Mouse (Mus musculus) splenic B cell, adult 2 months (primary cell): ENCODE measurements around the gene Il13.

Source experiments
- DNase-seq: peaks from one replicate; pipeline ENCODE4 v3.0.0-alpha.2; 2011; ENCODE audit warnings: low read depth, low spot score
- H3K27me3 ChIP-seq: 2 replicates; pipeline ENCODE4 v1.6.1; 2012; ENCODE audit warnings: mild to moderate bottlenecking, low read length, moderate library complexity, mixed read lengths; ENCODE audit not compliant: control insufficient read depth, poor library complexity, insufficient read depth, severe bottlenecking
- H3K36me3 ChIP-seq: 2 replicates; pipeline ENCODE4 v1.6.1; 2012; ENCODE audit warnings: mild to moderate bottlenecking, low read length, moderate library complexity, mixed read lengths; ENCODE audit not compliant: control insufficient read depth, poor library complexity, insufficient read depth, severe bottlenecking

Gene Il13

DNA sequence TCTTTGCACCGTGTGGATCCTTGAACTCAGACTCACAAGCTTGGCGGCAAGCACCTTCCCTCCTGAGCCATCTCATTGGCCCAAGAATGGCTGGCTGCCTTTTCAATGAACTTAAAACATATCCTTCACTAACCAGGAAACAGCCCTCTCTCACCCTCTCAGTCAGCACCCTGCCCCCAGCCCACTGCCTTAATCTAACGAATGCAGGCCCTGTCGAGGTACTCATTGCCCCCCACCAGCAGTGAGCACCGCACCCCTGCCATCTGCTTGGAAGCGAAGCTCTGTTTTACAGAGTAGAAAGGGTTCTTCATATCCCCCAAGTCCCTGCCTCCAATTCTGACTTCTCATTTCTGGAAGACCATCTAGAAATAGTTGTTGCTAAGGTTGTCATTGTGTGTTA is 15.1 kb downstream of the Il13 start:
- no peaks in the 10 kb centered on the region for H3K36me3 ChIP-seq
- H3K27me3 ChIP-seq = no peaks in the 10 kb centered on the region
- DNase-seq = no peak

DNA sequence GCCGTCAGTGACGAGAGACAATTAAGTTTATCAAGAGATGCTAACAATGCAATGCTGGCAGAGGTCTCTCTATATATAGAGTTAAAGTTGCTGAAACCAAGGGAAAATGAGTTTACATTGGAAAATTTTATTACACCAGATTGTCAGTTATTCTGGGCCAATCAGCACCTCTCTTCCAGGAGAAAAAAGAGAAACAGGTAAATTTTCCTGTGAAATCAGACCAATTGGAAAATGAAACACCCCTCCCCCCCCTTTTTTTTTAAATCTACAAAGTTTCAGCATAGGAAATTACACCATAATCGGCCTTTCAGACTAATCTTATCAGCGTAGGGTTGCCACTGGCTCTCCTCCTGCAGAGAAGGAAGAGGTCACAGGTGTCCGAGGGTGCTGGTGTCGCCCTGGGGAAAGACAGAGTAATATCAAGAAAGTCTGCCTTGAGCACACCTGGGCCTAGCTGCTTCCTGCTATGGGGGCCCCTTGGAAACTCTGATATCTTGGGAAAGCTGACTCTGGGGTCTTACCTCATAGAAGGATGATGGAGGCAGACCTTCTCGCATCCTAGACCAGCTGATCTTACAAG is 15.8 kb downstream of the Il13 start, which contains the start of gene Il4:
Gene Il4 (minus strand): TSS at position 51 of the 580 bp plus-strand sequence.
- DNase-seq = no peak
- Histone ChIP-seq H3K27me3 (no peaks in the 10 kb centered on the region), H3K36me3 (no peaks in the 10 kb centered on the region)

DNA sequence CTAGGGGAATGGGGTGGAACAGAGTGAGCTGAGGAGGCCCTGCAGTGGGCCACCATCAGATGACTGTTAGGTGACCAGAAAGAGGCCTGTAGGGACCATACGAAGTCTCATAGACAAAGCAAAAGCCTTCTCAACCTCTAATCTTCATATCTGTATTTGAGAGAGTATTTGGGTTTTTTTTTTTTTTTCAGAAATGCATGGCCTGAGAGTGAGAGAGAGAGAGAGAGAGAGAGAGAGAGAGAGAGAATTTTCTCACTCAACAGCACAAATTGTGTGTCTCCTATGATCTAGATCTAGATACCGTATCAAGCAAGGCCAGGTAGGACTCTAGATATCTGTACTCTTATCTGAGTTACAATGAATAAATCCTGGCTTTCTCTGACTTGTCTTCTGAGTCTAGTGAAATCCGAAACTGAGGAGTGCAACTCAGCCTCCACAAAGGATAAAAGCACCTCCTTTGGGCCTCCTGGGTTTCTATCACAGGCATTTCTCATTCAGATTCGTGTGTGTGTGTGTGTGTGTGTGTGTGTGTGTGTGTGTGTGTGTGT is 16.9 kb downstream of the Il13 start:
- Histone ChIP-seq H3K27me3 (no peaks in the 10 kb centered on the region), H3K36me3 (no peaks in the 10 kb centered on the region)
- no peak for DNase-seq

DNA sequence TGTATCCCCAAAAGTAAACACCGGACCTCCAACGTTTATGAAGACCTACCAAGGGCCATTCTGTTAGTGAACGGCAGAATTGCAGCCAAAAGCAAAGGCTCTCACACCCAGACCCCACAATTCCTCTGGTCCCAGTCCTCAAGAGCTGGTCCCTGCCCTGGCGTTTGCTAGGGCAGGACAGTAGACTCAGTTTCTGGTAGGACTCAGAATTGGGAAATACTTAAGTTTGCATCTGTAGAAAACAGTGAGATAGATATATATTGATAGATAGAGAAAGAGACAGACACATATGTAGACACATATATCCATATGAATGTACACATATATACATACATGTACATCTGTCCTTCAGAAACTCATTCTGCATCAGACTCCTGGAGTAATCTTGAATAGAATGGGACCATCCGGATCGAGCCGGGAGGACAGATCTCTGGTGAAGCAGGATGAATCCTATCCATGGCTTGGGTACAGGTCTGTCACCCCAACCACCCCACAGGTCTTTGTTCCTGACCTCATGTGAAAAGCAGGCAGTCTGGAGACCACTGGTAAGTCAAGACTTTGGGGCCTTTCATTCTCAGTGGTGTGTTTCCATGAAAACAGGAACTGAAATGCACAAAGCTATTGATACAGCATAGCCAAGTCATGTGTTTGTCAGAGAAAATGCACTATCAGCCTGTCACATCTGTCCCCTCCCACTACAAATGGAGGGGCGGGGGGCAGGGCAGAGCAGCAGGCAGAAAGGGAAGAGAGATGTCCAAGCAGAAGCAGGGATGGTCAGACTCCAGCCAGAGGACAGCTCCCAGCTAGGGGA is 17.5 kb downstream of the Il13 start:
- DNase-seq = peak; percentile 33
- H3K36me3 ChIP-seq = no peaks in the 10 kb centered on the region
- H3K27me3 ChIP-seq = no peaks in the 10 kb centered on the region

DNA sequence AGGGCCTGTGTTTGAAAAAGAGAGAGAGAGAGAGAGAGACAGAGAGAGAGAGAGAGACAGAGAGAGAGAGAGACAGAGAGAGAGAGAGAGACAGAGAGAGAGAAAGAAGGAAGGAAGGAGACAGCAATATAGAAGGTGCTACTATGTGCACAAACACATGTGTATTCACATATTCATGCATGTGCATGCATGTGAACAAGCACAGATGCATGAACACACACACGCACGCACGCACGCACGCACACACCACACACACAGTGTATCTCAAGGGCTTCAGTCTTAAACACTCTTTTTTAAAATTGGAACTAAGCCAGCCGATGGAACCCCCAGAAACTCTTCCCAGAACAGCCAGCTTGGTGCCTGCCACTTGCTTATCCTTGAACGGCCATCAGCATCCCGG is 18.9 kb downstream of the Il13 start:
- Histone ChIP-seq H3K27me3 (no peaks in the 10 kb centered on the region), H3K36me3 (no peaks in the 10 kb centered on the region)
- no peak for DNase-seq

DNA sequence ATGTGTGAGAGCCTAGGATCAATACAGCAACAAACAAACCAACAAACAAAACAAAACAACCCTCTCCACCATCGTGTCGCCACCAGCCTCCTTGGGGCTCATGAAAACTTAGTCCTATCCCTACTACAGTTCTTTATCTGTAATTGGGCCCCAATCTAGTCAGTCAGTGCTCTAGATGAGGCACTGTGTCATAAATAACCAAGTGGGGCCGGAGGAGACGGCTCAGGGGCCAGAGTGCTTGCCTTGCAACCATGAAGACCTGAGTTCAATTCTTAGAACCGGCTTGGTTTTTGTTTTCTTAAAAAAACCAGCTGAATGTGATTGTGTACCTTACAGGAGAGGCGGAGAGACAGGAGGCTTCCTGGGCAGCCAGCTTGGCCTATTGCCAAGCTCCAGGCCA is 19.3 kb downstream of the Il13 start:
- no peak for DNase-seq
- H3K36me3 ChIP-seq = no peaks in the 10 kb centered on the region
- H3K27me3 ChIP-seq = no peaks in the 10 kb centered on the region

DNA sequence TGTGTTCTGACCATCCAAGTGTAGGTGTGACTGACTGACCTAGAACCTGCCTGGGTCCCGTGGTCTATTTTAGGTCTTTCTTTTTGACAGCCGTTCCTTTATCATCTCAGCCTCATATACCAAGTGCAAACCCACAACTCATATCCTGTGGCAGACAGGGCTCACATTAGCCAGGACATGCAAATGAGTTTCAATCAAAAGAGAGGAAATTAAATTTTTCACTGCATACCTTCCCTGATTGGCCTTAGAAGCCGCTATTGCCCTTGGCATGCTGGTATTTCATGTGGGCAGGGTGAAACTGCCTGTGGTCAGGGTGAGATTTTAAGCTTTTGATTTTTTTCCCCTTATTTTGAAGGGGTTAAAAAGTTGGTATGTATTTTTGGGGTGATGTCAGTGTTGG is 24.8 kb downstream of the Il13 start:
- Histone ChIP-seq H3K36me3 (no peaks in the 10 kb centered on the region), H3K27me3 (no peaks in the 10 kb centered on the region)
- peak; percentile 25 for DNase-seq

DNA sequence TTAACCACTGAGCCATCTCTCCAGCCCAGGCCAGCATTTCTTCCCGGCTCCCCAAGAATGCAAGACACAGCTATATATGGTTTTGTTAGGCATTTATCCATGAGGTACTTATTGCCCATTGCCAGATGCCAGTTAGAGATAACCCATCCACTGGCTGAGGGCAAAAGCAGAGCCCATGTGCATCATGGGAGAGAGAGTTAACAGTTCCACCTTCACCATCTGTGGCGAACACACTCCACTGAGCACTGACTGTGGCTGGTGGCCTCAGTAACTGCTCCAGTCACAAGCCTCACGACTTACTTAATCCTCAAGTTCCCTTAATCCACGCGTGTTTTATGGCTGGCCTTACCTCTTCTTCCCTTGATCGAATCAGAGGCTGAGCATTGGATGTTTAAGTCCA is 25.3 kb downstream of the Il13 start:
- peak; percentile 41 for DNase-seq
- no peaks in the 10 kb centered on the region for H3K36me3 ChIP-seq
- H3K27me3 ChIP-seq = no peaks in the 10 kb centered on the region

DNA sequence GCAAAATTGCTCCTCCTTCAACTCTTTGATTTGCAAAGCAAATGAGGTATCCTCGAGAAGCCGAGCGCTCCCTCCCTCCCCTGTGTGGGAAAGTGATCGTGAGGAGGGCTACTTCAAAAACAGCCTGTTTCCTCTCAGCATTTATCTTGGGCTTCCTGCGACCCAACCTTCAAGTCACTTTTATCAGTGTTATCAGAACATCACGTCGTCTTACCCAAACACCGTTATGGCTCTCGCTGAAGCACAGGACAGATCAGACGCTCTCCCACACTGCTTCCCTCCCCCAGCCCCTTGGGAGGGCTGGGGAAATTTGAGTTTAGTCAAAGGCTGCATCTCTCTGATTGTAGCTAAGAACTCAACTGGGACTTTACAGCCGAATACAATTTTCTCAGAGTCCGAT is 28.9 kb downstream of the Il13 start:
- H3K36me3 ChIP-seq = no peaks in the 10 kb centered on the region
- DNase-seq = peak; percentile 16
- H3K27me3 ChIP-seq = no peaks in the 10 kb centered on the region

DNA sequence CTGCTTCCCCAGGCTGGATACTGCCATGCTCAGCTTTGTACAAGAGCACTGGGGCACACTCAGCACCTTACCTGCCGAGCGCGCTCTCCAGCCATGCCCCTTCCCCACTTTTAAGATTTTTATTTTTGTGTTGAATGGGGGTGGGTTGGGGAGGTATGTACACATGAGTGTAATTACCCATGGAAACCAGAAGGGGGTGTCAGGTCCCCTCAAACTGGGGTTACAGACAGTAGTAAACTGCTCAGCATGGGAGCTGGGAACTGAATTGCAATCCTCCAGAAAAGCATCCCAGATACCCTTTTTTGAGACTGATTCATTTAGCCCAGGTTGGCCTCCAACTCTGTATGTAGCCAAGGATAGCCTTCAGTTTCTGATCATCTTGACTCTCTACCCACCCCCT is 29.5 kb downstream of the Il13 start:
- Histone ChIP-seq H3K36me3 (no peaks in the 10 kb centered on the region), H3K27me3 (no peaks in the 10 kb centered on the region)
- DNase-seq = no peak

DNA sequence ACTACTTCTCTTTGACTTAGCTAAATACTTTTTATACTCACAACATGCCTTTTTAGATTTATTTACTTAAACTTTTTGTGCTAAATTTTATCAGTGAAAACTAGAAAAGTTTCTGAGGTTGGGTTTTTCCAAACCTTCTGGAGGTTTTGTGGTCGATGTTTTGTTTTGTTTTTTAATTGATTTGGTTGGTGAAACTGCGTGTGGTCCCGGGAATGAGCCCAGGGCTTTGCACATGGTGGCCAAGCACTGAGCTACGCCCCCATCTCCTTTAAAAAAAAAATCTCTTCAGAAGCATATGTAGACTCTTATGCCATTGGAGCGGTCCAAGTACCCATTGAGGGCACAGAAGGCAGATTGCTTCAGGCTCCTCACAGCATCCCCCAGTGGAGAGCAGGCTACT is 43.4 kb downstream of the Il13 start:
- no peak for DNase-seq
- Histone ChIP-seq H3K27me3 (no peaks in the 10 kb centered on the region), H3K36me3 (no peaks in the 10 kb centered on the region)

DNA sequence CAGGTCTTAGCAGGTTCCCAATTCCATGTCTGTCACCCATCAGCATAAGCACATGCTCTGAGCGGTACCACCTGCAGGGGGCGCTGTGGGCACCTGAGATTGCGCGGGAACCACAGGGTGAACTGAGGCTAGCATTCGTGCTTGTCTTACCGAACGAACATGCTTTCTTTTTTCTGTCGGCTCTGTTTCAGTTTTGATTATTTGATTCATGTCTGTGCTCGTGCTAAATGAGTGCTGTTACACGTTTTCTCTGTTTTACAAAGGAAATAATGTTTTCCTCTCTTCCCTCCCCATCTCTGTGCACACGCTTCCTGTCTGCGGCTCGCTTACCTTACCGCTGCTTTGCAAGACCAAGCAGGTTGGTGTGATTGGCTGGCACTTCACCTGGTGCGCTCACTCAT is 44.1 kb downstream of the Il13 start:
- H3K27me3 ChIP-seq = no peaks in the 10 kb centered on the region
- H3K36me3 ChIP-seq = no peaks in the 10 kb centered on the region
- peak; percentile 77 for DNase-seq

DNA sequence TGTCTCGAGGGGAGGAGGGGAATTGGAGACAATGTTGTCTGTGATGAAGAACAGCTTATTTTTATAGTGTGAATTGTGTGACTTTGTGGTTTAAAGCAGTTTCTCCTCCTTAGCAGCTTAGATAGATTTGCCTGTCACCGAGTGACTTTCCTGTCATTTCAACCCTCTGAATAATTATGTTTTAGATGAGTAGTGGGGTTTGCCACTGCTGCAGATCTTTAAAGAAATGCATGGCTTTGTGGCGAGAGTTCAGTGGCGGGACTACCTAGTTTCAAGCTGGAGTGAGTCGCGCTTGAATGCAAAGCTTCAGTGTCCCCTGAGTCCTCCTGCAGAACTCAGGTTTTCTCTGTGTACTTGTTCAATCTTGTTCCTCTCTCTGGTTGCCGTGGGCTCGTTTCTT is 46.2 kb downstream of the Il13 start:
- Histone ChIP-seq H3K27me3 (no peaks in the 10 kb centered on the region), H3K36me3 (no peaks in the 10 kb centered on the region)
- DNase-seq = no peak

DNA sequence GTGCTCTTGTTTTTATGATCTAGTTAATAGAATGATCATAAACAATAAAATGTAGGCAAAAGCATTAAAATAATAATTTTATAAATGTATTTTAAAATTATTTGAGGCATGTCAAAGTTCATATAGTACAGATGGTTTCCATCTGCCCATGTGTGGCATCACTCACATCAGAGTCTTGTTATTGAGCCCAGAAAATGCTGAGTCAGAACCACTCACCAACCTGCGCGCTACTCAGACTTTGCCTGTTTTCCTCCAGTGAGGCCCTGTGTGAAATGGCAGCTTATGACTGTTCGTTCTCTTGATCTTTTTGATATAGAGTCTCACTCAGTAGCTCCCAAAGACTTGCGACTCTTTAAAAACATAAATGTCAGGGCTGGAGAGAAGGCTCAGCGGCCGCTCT is 49.0 kb downstream of the Il13 start:
- no peak for DNase-seq
- no peaks in the 10 kb centered on the region for H3K27me3 ChIP-seq
- H3K36me3 ChIP-seq = no peaks in the 10 kb centered on the region

DNA sequence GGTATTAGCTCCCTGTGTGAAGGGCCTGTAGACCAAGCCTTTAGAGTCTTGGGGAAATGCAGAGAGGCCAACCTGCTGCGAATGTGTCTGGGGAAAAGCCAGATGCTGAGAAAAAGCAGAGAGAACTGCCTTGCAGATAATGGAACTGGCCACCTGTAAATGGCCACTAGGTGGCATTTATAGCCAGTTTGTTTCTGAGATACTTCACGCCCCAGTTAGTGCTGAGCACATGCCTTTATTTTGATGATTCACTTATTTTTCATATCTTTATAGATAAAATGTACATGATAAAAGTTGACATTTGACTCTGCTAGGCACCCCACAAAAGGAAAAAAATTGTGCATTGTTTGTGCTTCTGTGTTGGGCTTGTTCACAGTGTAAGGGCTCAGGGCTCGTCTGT is 49.7 kb downstream of the Il13 start:
- DNase-seq = peak; percentile 49
- Histone ChIP-seq H3K36me3 (no peaks in the 10 kb centered on the region), H3K27me3 (no peaks in the 10 kb centered on the region)
